Mouse (Mus musculus) hindbrain, embryonic 13.5 days (tissue): ENCODE results near the gene Per1. TPM values are rescaled to one million over a fixed set of nuclear protein-coding genes. Genes with fewer than 3 reads are reported as not detected.
A peak's percentile ranks its signal among the peaks of the same experiment; 100 is the strongest.

ENCODE experiments used
- ATAC-seq: fragments of 200-750 bp; cut with Nextera tagmentation; 2 replicates; pipeline ENCODE4 v1.8.0; 2017; ENCODE audit warnings: moderate TSS enrichment; ENCODE audit not compliant: low FRiP score
- H3K27ac ChIP-seq: fragments of 300-500 bp; sonication (generic); 2 replicates; pipeline ENCODE4 v1.5.1; 2015; ENCODE audit warnings: inconsistent platforms, mild to moderate bottlenecking, moderate library complexity
- H3K27me3 ChIP-seq: fragments of 300-500 bp; sonication (generic); 2 replicates; pipeline ENCODE4 v1.6.1; 2015; ENCODE audit warnings: mild to moderate bottlenecking, inconsistent platforms
- H3K36me3 ChIP-seq: fragments of 300-500 bp; sonication (generic); 2 replicates; pipeline ENCODE4 v1.6.1; 2015; ENCODE audit warnings: mild to moderate bottlenecking, inconsistent platforms
- H3K4me1 ChIP-seq: fragments of 300-500 bp; sonication (generic); replicated peaks from 2 replicates; pipeline ENCODE4 v1.6.1; 2015; ENCODE audit warnings: inconsistent platforms
- H3K4me2 ChIP-seq: fragments of 300-500 bp; sonication (generic); 2 replicates; pipeline ENCODE4 v1.6.1; 2015; ENCODE audit warnings: inconsistent platforms, mild to moderate bottlenecking, moderate library complexity
- H3K4me3 ChIP-seq: fragments of 300-500 bp; sonication (generic); 2 replicates; pipeline ENCODE4 v1.5.1; 2015; ENCODE audit warnings: mild to moderate bottlenecking, inconsistent platforms
- H3K9ac ChIP-seq: fragments of 300-500 bp; sonication (generic); 2 replicates; pipeline ENCODE4 v1.6.1; 2015; ENCODE audit warnings: mild to moderate bottlenecking, inconsistent platforms
- H3K9me3 ChIP-seq: fragments of 300-500 bp; sonication (generic); 2 replicates; pipeline ENCODE4 v1.6.1; 2016; ENCODE audit warnings: inconsistent platforms
- WGBS: fragments of 180-500 bp; shearing (Covaris S2); methylation state at CpG from one replicate; pipeline ENCODE4 v1.1.7; 2015; 5-methylcytosine and 5-hydroxymethylcytosine counted together
- polyA plus RNA-seq: library from polyadenylated mRNA; unstranded; fragments of >200 nt; fragmentation: Nextera tagmentation; extraction: Ambion mirVana; gene quantifications from 2 replicates; pipeline ENCODE4 v1.2.1, GENCODE M21; 2015

Gene Per1
- polyA plus RNA-seq, 1 experiment from 2014 or later, result 9.4 TPM

GRCm38 (mm10) chr11:69098039-69098761 lies 3.2 kb downstream of the Per1 start:
- H3K9ac ChIP-seq, result peak overlapping the region; percentile 75
- H3K9me3 ChIP-seq, result no peaks in the 10 kb centered on the region
- H3K27ac ChIP-seq, result peak overlapping the region; percentile 88
- no peak for ATAC-seq
- H3K4me2 ChIP-seq, result peak overlapping the region; percentile 97
- WGBS, result 20% methylated on average over 8 of the region's 8 CpGs
- peak overlapping the region; percentile 50 for H3K4me3 ChIP-seq
- H3K36me3 ChIP-seq, result peaks cover 26% of the 10 kb centered on the region
- H3K4me1 ChIP-seq, result peaks cover 66% of the 10 kb centered on the region
- 0 out of 2 replicates have a peak, but pooled peaks cover 2% of the 10 kb centered on the region for H3K27me3 ChIP-seq

GRCm38 (mm10) chr11:69098762-69099091 lies 3.7 kb downstream of the Per1 start:
- Histone ChIP-seq H3K4me1 (peaks cover 66% of the 10 kb centered on the region), H3K9ac (peak overlapping the region; percentile 75), H3K4me2 (peak overlapping the region; percentile 97), H3K4me3 (peak overlapping the region; percentile 50), H3K9me3 (no peaks in the 10 kb centered on the region), H3K27me3 (0 out of 2 replicates have a peak, but pooled peaks cover 2% of the 10 kb centered on the region), H3K27ac (peak overlapping the region; percentile 88), H3K36me3 (peaks cover 31% of the 10 kb centered on the region)
- WGBS, result under 1% methylated on average over 19 of the region's 19 CpGs
- no peak for ATAC-seq

- Histone ChIP-seq H3K4me1 (peaks cover 64% of the 10 kb centered on the region), H3K36me3 (peaks cover 37% of the 10 kb centered on the region), H3K4me2 (peak overlapping the region; percentile 97), H3K4me3 (peak overlapping the region; percentile 50), H3K27ac (peak overlapping the region; percentile 88), H3K9me3 (no peaks in the 10 kb centered on the region), H3K9ac (peak overlapping the region; percentile 75), H3K27me3 (0 out of 2 replicates have a peak, but pooled peaks cover 2% of the 10 kb centered on the region)
- ATAC-seq, result no peak
- under 1% methylated on average over 22 of the region's 22 CpGs for WGBS
These were observed 4.3 kb downstream of the Per1 start for GRCm38 (mm10) chr11:69099177-69099914.

- Histone ChIP-seq H3K36me3 (peaks cover 43% of the 10 kb centered on the region), H3K27me3 (0 out of 2 replicates have a peak, but pooled peaks cover 2% of the 10 kb centered on the region)
These were observed 4.9 kb downstream of the Per1 start for GRCm38 (mm10) chr11:69099915-69100345.

GRCm38 (mm10) chr11:69100639-69101360 lies 5.8 kb downstream of the Per1 start:
- Histone ChIP-seq H3K27me3 (0 out of 2 replicates have a peak, but pooled peaks cover 2% of the 10 kb centered on the region), H3K4me3 (peak overlapping the region; percentile 50), H3K4me2 (peak overlapping the region; percentile 97), H3K9ac (peak overlapping the region; percentile 75), H3K4me1 (peaks cover 53% of the 10 kb centered on the region), H3K36me3 (peaks cover 52% of the 10 kb centered on the region), H3K27ac (peak overlapping the region; percentile 88), H3K9me3 (no peaks in the 10 kb centered on the region)
- 92% methylated on average over 20 of the region's 20 CpGs for WGBS
- no peak for ATAC-seq

More at GRCm38 (mm10) chr11:69099915-69100345, 4.9 kb downstream of the Per1 start:
- H3K4me3 ChIP-seq, result peak overlapping the region; percentile 50
- WGBS, result 2% methylated on average over 23 of the region's 23 CpGs
- peak overlapping the region; percentile 97 for H3K4me2 ChIP-seq
- H3K9me3 ChIP-seq, result no peaks in the 10 kb centered on the region
- H3K27ac ChIP-seq, result peak overlapping the region; percentile 88
- ATAC-seq, result peak; percentile 25
- peaks cover 61% of the 10 kb centered on the region for H3K4me1 ChIP-seq
- H3K9ac ChIP-seq, result peak overlapping the region; percentile 75

- WGBS, result 91% methylated on average over 21 of the region's 21 CpGs
- no peak overlapping the region for H3K9ac ChIP-seq
- H3K4me1 ChIP-seq, result peaks cover 44% of the 10 kb centered on the region
- no peaks in the 10 kb centered on the region for H3K27me3 ChIP-seq
- no peak for ATAC-seq
- H3K9me3 ChIP-seq, result no peaks in the 10 kb centered on the region
- no peak overlapping the region for H3K4me2 ChIP-seq
- H3K27ac ChIP-seq, result no peak overlapping the region
- H3K36me3 ChIP-seq, result peaks cover 62% of the 10 kb centered on the region
- H3K4me3 ChIP-seq, result no peak overlapping the region
These were observed 6.8 kb downstream of the Per1 start for GRCm38 (mm10) chr11:69101604-69102402.

GRCm38 (mm10) chr11:69102403-69102725 lies 7.3 kb downstream of the Per1 start:
- Histone ChIP-seq H3K9ac (no peak overlapping the region), H3K27me3 (no peaks in the 10 kb centered on the region), H3K27ac (no peak overlapping the region), H3K36me3 (peaks cover 68% of the 10 kb centered on the region), H3K4me3 (no peak overlapping the region), H3K4me2 (no peak overlapping the region), H3K9me3 (no peaks in the 10 kb centered on the region), H3K4me1 (peaks cover 39% of the 10 kb centered on the region)
- no peak for ATAC-seq
- WGBS, result 96% methylated on average over 7 of the region's 7 CpGs

GRCm38 (mm10) chr11:69103121-69103520 lies 8.1 kb downstream of the Per1 start:
- Histone ChIP-seq H3K9ac (no peak overlapping the region), H3K27ac (no peak overlapping the region), H3K4me1 (peaks cover 31% of the 10 kb centered on the region), H3K4me3 (no peak overlapping the region), H3K27me3 (no peaks in the 10 kb centered on the region), H3K9me3 (no peaks in the 10 kb centered on the region), H3K4me2 (no peak overlapping the region), H3K36me3 (peaks cover 75% of the 10 kb centered on the region)
- ATAC-seq, result no peak
- 96% methylated on average over 14 of the region's 14 CpGs for WGBS

- 94% methylated on average over 15 of the region's 15 CpGs for WGBS
- no peak for ATAC-seq
- H3K9ac ChIP-seq, result 0 out of 2 replicates have a peak overlapping the region, but pooled peaks have one; percentile 3
These were observed 8.8 kb downstream of the Per1 start for GRCm38 (mm10) chr11:69103531-69104435.

GRCm38 (mm10) chr11:69104487-69104886 lies 9.5 kb downstream of the Per1 start:
- no peak for ATAC-seq
- H3K9ac ChIP-seq, result 0 out of 2 replicates have a peak overlapping the region, but pooled peaks have one; percentile 3
- no peaks in the 10 kb centered on the region for H3K27me3 ChIP-seq
- H3K4me1 ChIP-seq, result peaks cover 17% of the 10 kb centered on the region
- 95% methylated on average over 14 of the region's 14 CpGs for WGBS
- H3K36me3 ChIP-seq, result peaks cover 89% of the 10 kb centered on the region
- H3K27ac ChIP-seq, result no peak overlapping the region
- no peak overlapping the region for H3K4me2 ChIP-seq
- H3K4me3 ChIP-seq, result no peak overlapping the region
- no peaks in the 10 kb centered on the region for H3K9me3 ChIP-seq

More at GRCm38 (mm10) chr11:69103531-69104435, 8.8 kb downstream of the Per1 start:
- H3K4me2 ChIP-seq, result no peak overlapping the region
- H3K27me3 ChIP-seq, result no peaks in the 10 kb centered on the region
- H3K9me3 ChIP-seq, result no peaks in the 10 kb centered on the region
- H3K4me3 ChIP-seq, result no peak overlapping the region
- peaks cover 82% of the 10 kb centered on the region for H3K36me3 ChIP-seq
- H3K27ac ChIP-seq, result no peak overlapping the region
- H3K4me1 ChIP-seq, result peaks cover 24% of the 10 kb centered on the region

- WGBS, result 88% methylated on average over 6 of the region's 6 CpGs
- peaks cover 90% of the 10 kb centered on the region for H3K36me3 ChIP-seq
- peaks cover 10% of the 10 kb centered on the region for H3K4me1 ChIP-seq
- no peak overlapping the region for H3K27ac ChIP-seq
- no peak for ATAC-seq
- no peak overlapping the region for H3K4me2 ChIP-seq
- H3K9ac ChIP-seq, result 0 out of 2 replicates have a peak overlapping the region, but pooled peaks have one; percentile 24
- H3K4me3 ChIP-seq, result no peak overlapping the region
- H3K27me3 ChIP-seq, result no peaks in the 10 kb centered on the region
- no peaks in the 10 kb centered on the region for H3K9me3 ChIP-seq
These were observed 10.2 kb downstream of the Per1 start for GRCm38 (mm10) chr11:69105227-69105626.
